Mouse (Mus musculus) c-Kit-negative CD71-positive TER-119-positive erythroid progenitor cells, embryonic 14.5 days (primary cell): Measurements from ENCODE around the gene 1700020D05Rik.

Experiments used
- DNase-seq: peaks from one replicate; pipeline ENCODE4 v3.0.0-alpha.2; 2013; ENCODE audit warnings: low read depth, low spot score

The 1700020D05Rik gene

GRCm38 (mm10) chr19:5475069-5475714 lies 28.4 kb downstream of the 1700020D05Rik start:
- no peak for DNase-seq

DNA sequence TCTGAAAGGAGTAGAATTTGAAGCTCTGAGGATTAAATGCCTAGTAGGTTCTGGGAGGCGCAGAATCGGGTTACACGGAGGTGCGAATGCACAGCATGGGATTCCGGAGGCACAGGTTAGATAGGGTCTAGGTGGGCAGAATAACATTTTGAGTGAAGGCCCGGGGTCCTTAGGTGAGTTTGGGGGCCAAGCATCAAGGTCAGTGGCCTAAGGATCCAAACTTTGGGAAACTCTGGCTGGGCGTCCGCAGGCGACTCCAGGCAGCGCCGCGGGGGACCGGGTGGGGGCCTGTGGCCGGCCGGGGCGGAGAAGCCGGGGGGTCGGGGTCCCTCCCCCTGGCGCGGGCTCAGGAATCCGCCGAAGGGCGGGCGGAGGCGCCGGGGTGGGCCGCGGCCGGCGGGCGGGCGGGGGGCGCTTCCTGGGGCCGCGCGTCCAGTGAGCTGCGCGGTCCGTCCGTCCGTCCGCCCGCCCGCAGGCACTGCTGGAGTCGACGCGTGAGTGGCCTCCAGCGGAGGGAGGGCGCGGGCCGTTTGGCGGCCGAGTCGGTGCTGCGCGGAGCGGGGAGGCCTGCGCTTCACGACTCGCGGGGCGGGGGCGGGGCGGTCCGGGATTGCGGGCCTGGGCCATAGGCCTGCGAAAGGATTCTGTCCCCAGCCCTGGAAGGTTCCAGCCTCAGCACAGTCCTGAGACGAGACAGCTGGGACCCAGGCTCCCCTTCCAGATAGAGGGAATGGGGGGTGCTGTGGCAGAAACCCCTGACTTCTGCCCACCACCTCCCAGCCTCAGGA lies 29.1 kb downstream of the 1700020D05Rik start:
- no peak for DNase-seq

DNA sequence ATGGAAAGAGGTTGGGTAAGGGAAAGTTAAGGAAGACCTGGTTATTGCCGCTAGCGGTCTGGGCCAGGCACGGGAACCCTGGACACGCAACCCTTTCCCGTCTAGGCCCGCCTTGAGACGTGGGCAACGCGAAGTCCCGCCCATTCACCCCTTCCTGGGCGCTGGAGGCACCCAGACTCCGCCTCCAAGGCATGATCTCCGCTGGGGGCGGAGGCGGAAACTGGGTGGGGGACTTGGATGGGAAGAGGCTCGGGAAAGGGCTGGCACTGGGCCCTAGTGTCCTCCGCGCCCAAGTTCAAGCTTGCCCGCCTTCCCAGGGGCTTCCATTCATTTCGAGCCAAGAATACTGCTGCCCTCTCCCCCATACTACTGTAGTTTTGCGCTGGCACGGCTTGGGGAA lies 29.9 kb downstream of the 1700020D05Rik start, which contains the start of gene Efemp2:
TSS of gene Efemp2 (plus strand) at position 235 of the 400 bp plus-strand sequence.
- DNase-seq, result no peak

GRCm38 (mm10) chr19:5472857-5473256 lies 30.7 kb downstream of the 1700020D05Rik start:
- no peak for DNase-seq

DNA sequence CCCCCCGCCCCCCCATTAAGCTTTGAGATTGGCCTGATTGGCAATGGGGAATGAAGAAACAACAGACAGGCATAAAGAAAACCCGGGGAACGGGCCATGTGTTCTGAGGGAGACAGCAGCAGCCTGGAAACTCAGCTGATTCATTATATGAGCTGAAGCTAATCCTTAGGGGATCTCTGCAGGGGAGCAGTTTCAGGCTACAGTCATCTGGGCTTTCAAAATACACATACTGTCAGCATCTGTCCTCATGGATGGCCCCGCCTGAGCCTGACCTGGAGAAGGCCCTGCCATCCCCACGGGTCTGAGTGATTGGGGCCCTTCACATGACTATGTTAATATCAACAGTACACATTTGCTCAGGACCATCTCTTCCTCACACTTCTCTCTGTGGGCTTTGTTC lies 31.7 kb downstream of the 1700020D05Rik start:
- no peak for DNase-seq

GRCm38 (mm10) chr19:5468374-5468773 lies 35.2 kb downstream of the 1700020D05Rik start, which contains the start of gene Ctsw:
Gene Ctsw, minus strand, starts transcription at chr19:5468507.
- no peak for DNase-seq

DNA sequence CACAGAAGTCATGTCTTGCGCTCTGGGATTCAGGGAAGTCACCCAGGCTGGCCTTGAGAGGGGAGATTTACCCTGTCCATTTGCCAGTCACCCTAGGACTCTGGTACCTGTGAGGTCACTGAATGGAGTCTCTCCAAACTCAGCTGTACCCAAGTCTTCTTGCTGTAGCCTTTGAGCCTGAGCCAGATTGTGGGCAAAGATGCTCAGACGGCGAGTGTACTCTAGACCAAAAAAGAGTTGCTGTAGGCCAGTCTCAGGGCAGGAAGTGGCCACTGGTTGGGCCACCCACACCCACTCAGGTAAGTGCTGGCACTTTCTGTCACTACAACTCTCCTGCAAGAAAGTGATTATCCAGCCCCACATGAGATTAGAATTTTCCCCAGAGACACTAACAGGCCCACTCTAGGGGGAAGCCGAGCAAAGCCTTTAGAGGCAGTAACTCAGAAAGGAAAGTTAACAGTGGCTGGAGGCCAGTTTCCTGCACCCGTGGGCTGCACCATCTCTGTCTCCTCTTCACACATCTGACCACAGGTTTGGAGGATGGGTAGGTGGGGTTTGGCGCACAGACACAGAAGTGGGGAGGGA lies 36.6 kb downstream of the 1700020D05Rik start:
- DNase-seq, result no peak

DNA sequence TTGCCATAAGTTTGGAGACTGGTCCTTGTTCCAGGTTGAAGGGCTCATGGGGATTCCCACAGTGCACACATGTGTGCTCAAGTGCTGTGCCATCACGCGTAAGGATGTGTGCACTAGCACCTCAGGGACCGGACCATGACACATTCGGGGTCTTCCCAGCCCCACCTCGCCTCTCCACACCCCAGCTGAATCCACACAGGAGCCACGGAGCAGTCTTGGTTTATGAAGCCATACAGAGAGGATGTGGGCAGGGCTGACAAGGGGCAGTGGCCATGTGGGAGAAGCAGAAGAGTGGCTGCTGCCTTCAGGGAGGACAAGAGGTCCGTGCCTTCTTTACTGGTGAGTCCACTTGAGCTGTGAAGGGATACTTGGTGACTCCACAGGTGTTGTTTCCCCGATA lies 38.5 kb downstream of the 1700020D05Rik start:
- no peak for DNase-seq

GRCm38 (mm10) chr19:5463791-5464562 lies 39.6 kb downstream of the 1700020D05Rik start:
- DNase-seq, result no peak

GRCm38 (mm10) chr19:5463212-5463611 lies 40.4 kb downstream of the 1700020D05Rik start:
- no peak for DNase-seq

DNA sequence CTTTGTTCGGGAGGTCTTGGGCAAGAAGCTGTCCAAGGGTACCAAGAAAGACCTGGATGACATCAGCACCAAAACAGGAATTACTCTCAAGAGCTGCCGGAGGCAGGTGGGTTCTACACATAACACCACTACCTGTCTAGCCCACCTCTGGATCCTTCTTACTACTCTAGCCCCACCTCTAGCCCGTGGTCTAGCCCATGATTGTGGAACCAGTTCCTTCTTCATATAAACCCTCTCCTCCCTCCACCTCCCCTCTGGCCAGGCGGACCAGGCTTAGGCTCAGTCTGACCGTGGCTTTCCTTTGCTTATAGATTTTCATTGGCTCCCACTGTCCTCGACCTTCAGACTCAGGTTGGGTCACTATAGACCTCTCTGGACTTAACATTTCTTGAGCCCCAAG lies 42.2 kb downstream of the 1700020D05Rik start:
- DNase-seq, result no peak

DNA sequence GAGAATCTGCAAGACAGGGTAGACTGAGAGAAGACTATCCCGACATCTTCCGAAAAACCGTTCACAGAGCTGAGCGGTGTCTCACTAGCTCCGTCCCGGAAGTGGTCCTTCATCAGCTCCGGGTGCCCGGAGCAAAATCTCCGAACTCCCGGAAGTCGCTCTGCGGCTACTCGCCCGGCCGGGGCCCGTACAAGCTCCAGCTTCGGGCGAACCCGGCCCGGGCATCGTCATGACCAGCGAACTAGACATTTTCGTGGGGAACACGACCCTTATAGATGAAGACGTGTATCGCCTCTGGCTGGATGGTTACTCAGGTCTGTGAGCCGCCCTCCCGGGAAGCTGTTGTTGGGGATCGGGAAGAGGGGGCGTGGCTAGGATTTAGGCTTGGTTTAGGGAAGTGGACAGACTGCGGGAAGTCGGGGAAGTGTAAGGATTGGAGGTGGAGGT lies 43.1 kb downstream of the 1700020D05Rik start, which contains the start of gene Fibp:
TSS of gene Fibp (plus strand) at position 151 of the 447 bp plus-strand sequence.
- DNase-seq, result peak; percentile 67

GRCm38 (mm10) chr19:5459896-5460295 lies 43.7 kb downstream of the 1700020D05Rik start:
- DNase-seq, result no peak

DNA sequence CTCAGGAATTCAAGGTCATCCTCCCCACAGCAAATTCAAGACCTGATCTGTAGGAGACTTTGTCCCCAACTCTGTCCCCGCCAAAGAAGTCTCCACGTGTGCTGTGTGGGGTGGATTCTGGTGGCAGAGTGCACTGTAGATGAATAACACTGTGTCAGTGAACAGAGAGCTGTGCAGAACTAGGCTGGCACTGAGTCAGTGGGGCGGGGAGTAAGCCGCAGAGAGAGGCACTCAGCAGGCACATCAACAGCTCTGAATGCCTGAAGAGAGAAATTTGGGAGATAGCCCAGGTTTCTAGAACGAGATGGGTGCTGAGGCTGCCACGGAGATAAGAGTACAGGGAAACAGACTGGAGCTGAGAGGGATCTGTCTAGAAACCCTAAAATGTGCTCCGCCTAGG lies 44.6 kb downstream of the 1700020D05Rik start:
- no peak for DNase-seq

- no peak for DNase-seq
Measured at GRCm38 (mm10) chr19:5457746-5458442, 45.7 kb downstream of the 1700020D05Rik start, which contains the start of gene Ccdc85b. Gene Ccdc85b, minus strand, starts transcription at chr19:5457894.

GRCm38 (mm10) chr19:5456922-5457745 lies 46.5 kb downstream of the 1700020D05Rik start:
- DNase-seq, result peak; percentile 80

DNA sequence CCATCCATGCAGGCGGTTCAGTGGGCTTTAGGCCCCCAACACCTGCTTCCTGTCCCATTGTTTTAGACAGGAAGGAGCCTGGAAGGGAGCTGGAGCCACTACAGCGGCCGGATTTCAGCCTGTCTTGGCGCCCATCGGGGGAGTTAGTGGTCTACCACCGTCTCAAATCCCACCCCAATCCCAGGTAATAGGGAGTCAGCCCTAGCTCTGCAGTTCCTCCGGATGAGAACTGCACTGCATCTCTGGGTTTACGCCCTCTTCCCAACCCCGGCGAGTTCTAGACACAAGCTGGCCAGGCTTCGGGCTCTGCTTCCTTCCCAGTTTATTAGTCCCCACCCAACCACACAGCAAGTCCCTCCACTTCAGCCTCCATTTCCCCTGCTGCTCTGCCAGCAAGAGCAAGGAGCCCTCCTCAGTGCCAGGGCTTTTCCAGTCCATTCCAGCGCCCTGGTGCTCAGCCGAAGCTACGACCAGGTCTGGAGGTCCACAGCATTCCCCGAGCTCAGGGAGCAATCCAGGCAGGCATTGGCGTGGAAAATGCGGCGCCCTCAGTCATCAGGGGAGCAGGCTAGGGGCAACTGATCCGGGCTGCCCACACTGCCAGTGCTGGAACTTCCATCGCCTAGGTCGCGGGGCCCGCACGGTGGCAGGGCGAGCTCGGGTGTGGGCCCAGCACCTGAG lies 47.2 kb downstream of the 1700020D05Rik start:
- no peak for DNase-seq

DNA sequence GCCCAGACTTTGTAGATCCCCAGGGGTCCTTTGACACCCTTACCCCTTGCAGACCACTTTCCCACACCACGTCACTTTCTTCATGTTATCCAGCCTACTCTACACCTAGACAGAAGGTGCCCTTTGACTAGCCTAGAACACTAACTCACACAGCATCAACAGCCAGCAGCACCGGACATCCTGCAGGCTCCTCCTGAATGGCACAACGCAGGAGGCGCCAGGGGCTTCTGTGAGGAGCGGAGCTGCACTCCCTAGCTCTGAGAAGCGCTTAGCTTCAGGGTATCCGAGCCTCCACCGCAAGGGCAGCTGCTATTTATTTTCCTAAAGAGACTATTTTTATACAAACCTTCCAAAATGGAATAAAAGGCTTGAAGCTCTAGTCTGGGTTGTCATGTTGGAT lies 48.0 kb downstream of the 1700020D05Rik start:
- DNase-seq, result no peak

DNA sequence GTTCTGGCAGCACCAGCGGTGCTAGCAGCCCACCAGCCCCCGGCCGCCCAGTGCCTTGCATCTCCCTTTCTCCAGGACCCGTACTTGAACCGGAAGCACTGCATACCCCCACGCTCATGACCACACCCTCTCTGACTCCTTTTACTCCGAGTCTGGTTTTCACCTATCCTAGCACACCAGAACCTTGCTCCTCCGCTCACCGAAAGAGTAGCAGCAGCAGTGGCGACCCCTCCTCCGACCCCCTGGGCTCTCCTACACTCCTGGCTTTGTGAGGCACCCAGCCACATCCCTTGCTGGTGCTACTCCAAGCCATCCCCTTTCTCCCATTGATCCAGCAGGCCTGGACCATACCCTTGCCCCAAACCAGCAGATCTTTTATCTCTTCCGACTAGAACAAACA lies 48.5 kb downstream of the 1700020D05Rik start:
- DNase-seq, result no peak
